Mouse (Mus musculus): Measurements from ENCODE around the gene Narfl. TPM values are rescaled to one million over a fixed set of nuclear protein-coding genes. Genes with fewer than 3 reads are reported as not detected.
"Not testable (repeated sequence)": the region's sequence is repeated elsewhere in the genome, so short reads cannot be mapped to it uniquely, and the experiment has no call there.

Narfl gene
- total and polyA plus RNA-seq, 3 experiments = 30.6 to 34.3 TPM; not detected in 1

DNA sequence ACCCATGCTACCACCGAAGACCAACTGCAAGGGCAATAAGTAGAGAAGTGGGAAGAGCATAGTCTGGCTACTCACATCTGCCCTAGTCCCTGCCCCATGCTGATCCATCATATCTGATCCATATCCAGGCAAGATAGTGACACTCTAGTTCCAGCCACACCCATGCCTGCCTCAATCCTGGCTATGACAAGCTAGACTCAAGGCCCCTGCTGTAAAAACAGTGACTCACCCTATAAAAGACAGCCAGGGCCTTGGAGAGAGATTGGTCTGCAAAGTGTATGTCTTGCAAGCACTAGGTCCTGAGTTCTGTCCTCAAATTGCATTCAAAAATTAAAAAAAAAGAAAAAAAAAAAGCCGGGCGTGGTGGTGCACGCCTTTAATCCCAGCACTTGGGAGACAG, 32.9 kb downstream of the Narfl start:
- Histone ChIP-seq H3K79me2 (ENCODE audit: control insufficient read depth, insufficient read depth, low read length, poor library complexity) (no peaks in the 10 kb centered on the region), H3K4me3 (ENCODE audit: control insufficient read depth in 1 of 2, insufficient read depth in 1 of 2, low read depth in 2 of 2, low read length in 2 of 2) (no peak overlapping the region), H3K27me3 (ENCODE audit: control insufficient read depth in 1 of 2, insufficient read depth in 2 of 2, low read length in 2 of 2) (peaks cover 3 to 6% of the 10 kb centered on the region in 2 experiments; a peak in 2 of 4 replicates), H3K27ac (ENCODE audit: control insufficient read depth, low read depth, low read length) (no peak overlapping the region), H3K9ac (ENCODE audit: control insufficient read depth, low read depth, low read length, poor library complexity, severe bottlenecking) (no peak overlapping the region), H3K9me3 (replicated peaks; ENCODE audit: insufficient read depth, low read length) (no peaks in the 10 kb centered on the region), H3K4me1 (ENCODE audit: control insufficient read depth in 1 of 2, insufficient read depth in 2 of 2, low read length in 2 of 2) (peaks cover 0 to 8% of the 10 kb centered on the region in 2 experiments; a peak in 1 of 4 replicates), H3K36me3 (ENCODE audit: control insufficient read depth in 1 of 2, insufficient read depth in 2 of 2, low read length in 2 of 2) (no peaks in the 10 kb centered on the region)
- no peak for DNase-seq (ENCODE audit: low read depth, low spot score)
- TF ChIP-seq CHD1 (IDR thresholded peaks at IDR 0.05; ENCODE audit: low read depth, low read length) (no peak), POLR2AphosphoS5 (IDR thresholded peaks at IDR 0.05; ENCODE audit: borderline replicate concordance, low read depth, low read length) (no peak), MAZ (IDR thresholded peaks at IDR 0.05; ENCODE audit: low read depth, low read length) (no peak), TBP (IDR thresholded peaks at IDR 0.05; ENCODE audit: low read depth, low read length) (no peak), CHD2 (IDR thresholded peaks at IDR 0.05; ENCODE audit: low read length) (no peak), KAT2A (conservative IDR thresholded peaks at IDR 0.05; ENCODE audit: low read depth, low read length) (no peak), RAD21 (IDR thresholded peaks at IDR 0.05; ENCODE audit: low read depth, low read length) (no peak), MYB (IDR thresholded peaks at IDR 0.05; ENCODE audit: low read depth, low read length) (no peak), HCFC1 (IDR thresholded peaks at IDR 0.05; ENCODE audit: low read depth, low read length) (no peak)

DNA sequence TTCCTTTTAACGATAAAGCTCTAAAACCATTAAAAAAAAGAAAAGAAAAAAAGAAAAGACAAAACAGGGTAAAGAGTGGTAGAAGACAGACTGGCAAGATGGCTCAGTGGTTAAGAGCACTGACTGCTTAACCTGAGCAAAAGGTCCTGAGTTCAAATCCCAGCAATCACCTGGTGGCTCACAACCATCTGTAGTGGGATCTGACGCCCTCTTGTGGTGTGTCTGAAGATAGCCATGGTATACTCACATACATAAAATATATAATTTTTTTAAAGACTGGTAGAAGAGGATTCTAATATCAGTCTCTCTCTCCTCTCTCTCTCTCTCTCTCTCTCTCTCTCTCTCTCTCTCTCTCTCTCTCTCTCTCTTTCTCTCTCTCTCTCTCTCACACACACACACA, 33.9 kb downstream of the Narfl start:
- DNase-seq (ENCODE audit: low read depth, low spot score); H3K9ac ChIP-seq (ENCODE audit: control insufficient read depth, low read depth, low read length, poor library complexity, severe bottlenecking); H3K36me3 ChIP-seq (ENCODE audit: control insufficient read depth in 1 of 2, insufficient read depth in 2 of 2, low read length in 2 of 2); H3K79me2 ChIP-seq (ENCODE audit: control insufficient read depth, insufficient read depth, low read length, poor library complexity); H3K4me3 ChIP-seq (ENCODE audit: control insufficient read depth in 1 of 2, insufficient read depth in 1 of 2, low read depth in 2 of 2, low read length in 2 of 2); H3K9me3 ChIP-seq (replicated peaks; ENCODE audit: insufficient read depth, low read length); H3K27me3 ChIP-seq (ENCODE audit: control insufficient read depth in 1 of 2, insufficient read depth in 2 of 2, low read length in 2 of 2); H3K4me1 ChIP-seq (ENCODE audit: control insufficient read depth in 1 of 2, insufficient read depth in 2 of 2, low read length in 2 of 2); H3K27ac ChIP-seq (ENCODE audit: control insufficient read depth, low read depth, low read length): not testable (repeated sequence)
- TF ChIP-seq TBP (IDR thresholded peaks at IDR 0.05; ENCODE audit: low read depth, low read length) (peak; percentile 53; the same call in 1 of the 2 replicates), CTCF (IDR thresholded peaks at IDR 0.05 in 2 of 3, conservative IDR thresholded peaks at IDR 0.05 in 1 of 3; ENCODE audit: control insufficient read depth in 1 of 3, insufficient read depth in 1 of 3, low read depth in 2 of 3, low read length in 3 of 3, poor library complexity in 1 of 3, severe bottlenecking in 1 of 3) (peak in 1 of 3 experiments; percentile 20; a peak in 1 of 6 replicates)

DNA sequence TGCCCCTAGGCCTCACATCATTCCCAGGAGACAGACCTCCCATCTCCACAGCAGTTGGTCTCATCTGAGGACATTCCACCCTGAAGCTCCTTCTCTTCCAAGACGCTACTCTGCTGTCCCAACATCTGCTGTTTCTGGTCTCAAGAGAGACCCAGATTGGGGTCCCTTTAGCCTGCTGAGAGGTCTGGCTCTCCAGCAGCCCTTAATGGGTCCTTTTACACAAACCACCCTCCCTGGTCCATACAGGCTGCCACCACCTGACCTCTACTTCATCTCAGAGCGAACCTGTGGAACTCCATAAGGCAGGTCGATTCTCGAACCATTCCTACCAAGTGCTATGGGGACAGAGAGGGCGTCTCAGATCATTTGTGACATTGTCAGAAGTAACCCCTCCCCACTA, 34.5 kb downstream of the Narfl start:
- no peaks in the 10 kb centered on the region for H3K36me3 ChIP-seq (ENCODE audit: control insufficient read depth in 1 of 2, insufficient read depth in 2 of 2, low read length in 2 of 2)
- TF ChIP-seq EP300 (IDR thresholded peaks at IDR 0.05; ENCODE audit: low read depth in 1 of 2, low read length in 2 of 2) = no peak
- TF ChIP-seq ETS1 (IDR thresholded peaks at IDR 0.05; ENCODE audit: low read depth, low read length) = no peak

More for the DNA sequence above, 34.5 kb downstream of the Narfl start:
- Histone ChIP-seq H3K79me2 (ENCODE audit: control insufficient read depth, insufficient read depth, low read length, poor library complexity) (no peaks in the 10 kb centered on the region), H3K27ac (ENCODE audit: control insufficient read depth, low read depth, low read length) (no peak overlapping the region), H3K9ac (ENCODE audit: control insufficient read depth, low read depth, low read length, poor library complexity, severe bottlenecking) (no peak overlapping the region), H3K9me3 (replicated peaks; ENCODE audit: insufficient read depth, low read length) (no peaks in the 10 kb centered on the region), H3K27me3 (ENCODE audit: control insufficient read depth in 1 of 2, insufficient read depth in 2 of 2, low read length in 2 of 2) (peaks cover 3 to 4% of the 10 kb centered on the region in 2 experiments; a peak in 2 of 4 replicates), H3K4me1 (ENCODE audit: control insufficient read depth in 1 of 2, insufficient read depth in 2 of 2, low read length in 2 of 2) (peaks cover 0 to 8% of the 10 kb centered on the region in 2 experiments; a peak in 1 of 4 replicates), H3K4me3 (ENCODE audit: control insufficient read depth in 1 of 2, insufficient read depth in 1 of 2, low read depth in 2 of 2, low read length in 2 of 2) (no peak overlapping the region)
- DNase-seq (ENCODE audit: low read depth, low spot score) = no peak
